Mouse (Mus musculus) monocyte, adult 5-6 weeks (primary cell): ENCODE data around the gene Mlc1. TPM values are rescaled to one million over a fixed set of nuclear protein-coding genes. Genes with fewer than 3 reads are reported as not detected.

ENCODE experiments used
- ATAC-seq: fragments of 153-309, 156-312 bp; replicated peaks from 2 replicates; pipeline ENCODE4 v1.8.0; 2017; ENCODE audit warnings: mild to moderate bottlenecking; ENCODE audit not compliant: low TSS enrichment, insufficient number of reproducible peaks, severe bottlenecking, poor library complexity, low FRiP score
- total RNA-seq: library from RNA; stranded (forward); fragments of 200-1000, 200-491, 200-594 nt; gene quantifications from 3 replicates; pipeline ENCODE4 v1.2.3, GENCODE M21; 2017

Mlc1 gene
- total RNA-seq, 1 experiment from 2014 or later: not detected

GRCm38 (mm10) chr15:88946851-88947250 is 32.0 kb downstream of the Mlc1 start:
- no peak for ATAC-seq

GRCm38 (mm10) chr15:88943896-88944551 is 34.8 kb downstream of the Mlc1 start:
- no peak for ATAC-seq

DNA sequence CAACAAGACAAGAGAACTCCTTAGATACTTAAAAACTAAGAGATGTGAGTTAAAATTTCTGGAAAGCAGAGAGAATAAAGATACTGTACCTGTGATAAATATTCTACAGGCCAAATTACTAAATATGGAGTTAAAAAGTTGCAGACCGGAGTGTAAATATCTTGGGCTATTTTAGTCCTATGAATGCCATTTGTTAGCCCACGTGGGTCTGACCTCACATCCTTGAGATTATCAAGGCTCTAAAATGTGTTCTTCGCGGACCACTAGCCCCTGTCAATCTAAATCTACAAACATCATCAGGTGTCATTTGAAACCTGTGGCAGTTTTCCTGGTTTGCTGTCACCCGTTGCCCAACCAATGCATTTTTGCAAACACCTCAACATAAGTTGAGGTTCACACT is 36.0 kb downstream of the Mlc1 start:
- no peak for ATAC-seq

- ATAC-seq: no peak
Measured at GRCm38 (mm10) chr15:88937291-88937650, 41.5 kb downstream of the Mlc1 start.

- no peak for ATAC-seq
Measured at GRCm38 (mm10) chr15:88936619-88937290, 42.1 kb downstream of the Mlc1 start.

DNA sequence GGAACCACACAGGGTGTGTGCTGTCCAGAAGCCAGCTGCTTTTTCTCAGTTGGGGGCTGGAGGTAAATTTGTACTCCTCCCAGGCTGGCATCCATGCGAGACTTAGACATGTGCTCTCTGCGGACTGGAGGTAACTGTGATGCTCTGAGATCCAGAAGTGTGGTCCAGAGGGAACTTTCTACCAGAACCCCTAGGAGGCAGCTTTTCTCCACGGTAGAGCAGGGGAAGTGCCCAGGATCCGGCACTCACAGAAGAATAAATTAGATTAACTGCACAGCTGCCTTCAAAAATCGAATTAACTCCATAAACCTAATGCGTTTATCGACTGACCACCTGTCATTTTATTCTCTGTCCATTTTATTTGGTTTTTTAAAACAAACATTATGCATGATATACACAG is 44.7 kb downstream of the Mlc1 start:
- no peak for ATAC-seq

DNA sequence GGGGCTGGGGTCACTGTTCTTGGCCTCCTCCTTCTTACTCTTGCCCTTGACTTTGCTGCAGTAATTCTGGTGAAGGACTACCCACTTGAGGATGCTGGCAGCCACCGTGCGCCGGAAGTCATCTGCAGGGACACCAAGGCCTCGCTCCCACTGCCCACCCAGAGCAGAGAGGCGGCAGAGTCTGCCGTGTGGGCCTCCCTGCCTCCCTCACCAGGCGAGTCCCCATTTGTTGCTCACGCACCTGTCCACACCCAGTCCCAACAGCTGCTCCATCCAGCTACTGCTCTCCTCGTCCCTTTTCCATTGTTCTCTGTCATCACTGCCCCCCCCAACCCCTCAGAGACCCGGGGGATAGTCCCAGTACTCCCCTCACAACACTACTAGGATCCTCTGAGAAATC is 46.1 kb downstream of the Mlc1 start:
- ATAC-seq: no peak

DNA sequence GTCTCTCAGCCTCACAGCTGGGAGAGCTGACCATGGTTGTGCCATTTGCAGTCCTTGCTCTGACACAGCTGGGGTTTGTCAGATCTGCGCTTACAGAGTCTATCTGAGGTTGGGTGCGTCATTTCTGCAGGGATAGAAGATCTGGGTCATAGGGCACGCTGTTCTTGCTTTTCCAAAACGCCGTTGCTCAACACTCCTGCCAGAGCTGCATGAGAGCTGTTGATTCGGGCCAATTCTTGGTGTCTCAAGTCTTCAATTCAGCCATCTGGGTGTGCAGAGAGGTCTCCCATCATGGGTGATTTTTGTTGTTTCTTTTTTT is 56.9 kb downstream of the Mlc1 start:
- no peak for ATAC-seq

- ATAC-seq: 0 out of 2 replicates have a peak, but pooled peaks have one; percentile 44
Measured at GRCm38 (mm10) chr15:88921131-88921991, 57.4 kb downstream of the Mlc1 start.

GRCm38 (mm10) chr15:88920065-88920464 is 58.7 kb downstream of the Mlc1 start:
- no peak for ATAC-seq

- ATAC-seq: no peak
Measured at GRCm38 (mm10) chr15:88919328-88919727, 59.5 kb downstream of the Mlc1 start.

GRCm38 (mm10) chr15:88917126-88917525 is 61.7 kb downstream of the Mlc1 start:
- ATAC-seq: no peak

- no peak for ATAC-seq
Measured at GRCm38 (mm10) chr15:88916366-88916765, 62.4 kb downstream of the Mlc1 start.

DNA sequence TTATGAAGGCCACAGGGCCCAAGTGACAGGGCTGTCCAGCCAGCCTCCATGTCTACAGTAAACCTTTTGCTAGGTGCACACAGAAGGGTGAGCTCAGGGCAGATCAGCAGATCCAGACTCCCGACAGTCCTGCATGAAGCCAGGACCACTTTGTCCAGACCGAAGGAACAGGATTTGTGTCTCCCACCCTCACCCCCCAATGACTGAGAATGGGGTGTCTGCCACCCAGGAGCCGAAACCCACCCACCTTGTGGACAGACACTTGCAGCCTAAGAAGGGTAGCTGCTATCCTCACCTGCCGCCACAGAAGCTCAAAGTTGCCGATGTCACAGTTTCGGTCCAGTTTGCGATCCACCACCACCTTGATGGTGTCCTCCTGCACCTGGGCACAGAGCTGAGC is 63.8 kb downstream of the Mlc1 start:
- ATAC-seq: no peak

GRCm38 (mm10) chr15:88906347-88906746 is 72.5 kb downstream of the Mlc1 start:
- no peak for ATAC-seq

Other genes starting within 250 kb of the Mlc1 start
- gene Brd1, start 244.8 kb downstream of the Mlc1 start, total RNA-seq: 81.7 to 95.3 TPM (median 82.8 TPM) in 3 replicates
- gene Zbed4, start 227.3 kb downstream of the Mlc1 start, total RNA-seq: 16.3 to 28.2 TPM (median 20.2 TPM) in 3 replicates
- 5.8 to 15.6 TPM (median 9.6 TPM) in 3 replicates for gene Alg12, start 159.7 kb downstream of the Mlc1 start, total RNA-seq
- gene Creld2, start 159.4 kb downstream of the Mlc1 start, total RNA-seq: 59.8 to 71.4 TPM (median 62.8 TPM) in 3 replicates
- gene Pim3, start 116.8 kb downstream of the Mlc1 start, total RNA-seq: 31.1 to 42.4 TPM (median 34.9 TPM) in 3 replicates
- gene Ttll8, start 24.6 kb downstream of the Mlc1 start, total RNA-seq: not detected in 3 replicates
- not detected in 3 replicates for gene Mov10l1, start 3.9 kb upstream of the Mlc1 start, total RNA-seq
- gene Panx2, start 80.7 kb upstream of the Mlc1 start, total RNA-seq: not detected in 3 replicates
- gene Trabd, start 96.1 kb upstream of the Mlc1 start, total RNA-seq: 39.1 to 48.0 TPM (median 42.2 TPM) in 3 replicates
- gene Selenoo, start 110.1 kb upstream of the Mlc1 start, total RNA-seq: 13.1 to 23.8 TPM (median 16.3 TPM) in 3 replicates
- gene Tubgcp6, start 144.1 kb upstream of the Mlc1 start, total RNA-seq: 11.0 to 27.3 TPM (median 26.4 TPM) in 3 replicates
- gene Hdac10, start 149.7 kb upstream of the Mlc1 start, total RNA-seq: 19.4 to 24.3 TPM (median 20.6 TPM) in 3 replicates
- gene Mapk12, start 161.7 kb upstream of the Mlc1 start, total RNA-seq: 0.39 to 5.8 TPM (median 3.7 TPM) in 3 replicates
- 4.5 to 6.6 TPM (median 4.6 TPM) in 3 replicates for gene Mapk11, start 170.6 kb upstream of the Mlc1 start, total RNA-seq
- 145 to 153 TPM (median 153 TPM) in 3 replicates for gene Plxnb2, start 201.8 kb upstream of the Mlc1 start, total RNA-seq
- gene Dennd6b, start 217.5 kb upstream of the Mlc1 start, total RNA-seq: 2.1 to 3.1 TPM (median 2.7 TPM) in 3 replicates
- gene Ppp6r2, start 232.5 kb upstream of the Mlc1 start, total RNA-seq: 16.8 to 32.5 TPM (median 19.4 TPM) in 3 replicates